Mouse (Mus musculus) liver, adult 2 months (tissue): ENCODE measurements around the gene Borcs5.

Source experiments
- CTCF ChIP-seq: fragments of 200-500 bp; IDR thresholded peaks from 2 replicates; pipeline ENCODE4 v1.5.1; 2011; ENCODE audit warnings: low read depth, low read length, control low read depth
- POLR2A ChIP-seq: fragments of 200-500 bp; IDR thresholded peaks from 2 replicates; pipeline ENCODE4 v1.6.1; 2011; ENCODE audit warnings: low read length, control low read depth; ENCODE audit not compliant: insufficient read depth; ENCODE audit errors: extremely low read depth

DNA sequence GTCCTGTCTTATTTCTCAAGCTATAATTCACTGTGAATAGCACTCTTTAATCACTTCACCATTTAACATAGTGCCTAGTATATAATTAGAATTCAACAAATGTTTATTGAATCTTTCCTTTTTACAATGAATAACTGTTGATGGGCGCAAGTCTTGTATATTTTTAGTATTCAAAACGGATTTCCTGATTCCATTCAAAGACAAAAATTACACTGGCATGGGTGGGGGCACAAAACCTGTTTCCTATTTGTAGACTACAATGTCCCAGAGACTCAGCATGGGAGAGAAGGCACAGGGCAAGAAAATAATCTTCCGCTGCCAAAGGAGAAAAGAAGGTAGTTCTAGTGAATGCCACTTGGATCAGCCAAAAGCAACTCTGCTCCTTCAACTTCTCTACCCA lies 108.8 kb downstream of the Borcs5 start:
- TF ChIP-seq POLR2A (no peak), CTCF (no peak)
